Mouse (Mus musculus) liver, embryonic 11.5 days (tissue): ENCODE measurements at regions not wholly inside any gene's neighbourhood (a gene's known extent, or its start where the extent isn't known, plus 50 kb on each side); places are given as distances from the start of the nearest gene placed in this dataset.

Source experiments
- ATAC-seq: fragments of 200-750 bp; cut with Nextera tagmentation; replicated peaks from 2 replicates; pipeline ENCODE4 v1.8.0; 2017; ENCODE audit warnings: moderate number of reproducible peaks, mild to moderate bottlenecking, moderate TSS enrichment, moderate library complexity; ENCODE audit not compliant: low FRiP score
- DNase-seq: peaks from one replicate; pipeline ENCODE4 v3.0.0-alpha.2; 2017; ENCODE audit warnings: low spot score
- H3K27ac ChIP-seq: fragments of 300-500 bp; sonication (generic); 2 replicates; pipeline ENCODE4 v1.5.1; 2014; ENCODE audit warnings: mild to moderate bottlenecking, low read depth, low read length, control low read depth
- H3K27me3 ChIP-seq: fragments of 300-500 bp; sonication (generic); replicated peaks from 2 replicates; pipeline ENCODE4 v1.6.1; 2014; ENCODE audit warnings: low read length, mixed read lengths; ENCODE audit not compliant: control insufficient read depth, insufficient read depth
- H3K36me3 ChIP-seq: fragments of 300-500 bp; sonication (generic); 2 replicates; pipeline ENCODE4 v1.6.1; 2014; ENCODE audit warnings: mild to moderate bottlenecking, low read length, moderate library complexity, mixed read lengths; ENCODE audit not compliant: control insufficient read depth, insufficient read depth
- H3K4me1 ChIP-seq: fragments of 300-500 bp; sonication (generic); replicated peaks from 2 replicates; pipeline ENCODE4 v1.6.1; 2014; ENCODE audit warnings: low read length, mixed read lengths; ENCODE audit not compliant: control insufficient read depth, insufficient read depth
- H3K4me2 ChIP-seq: fragments of 300-500 bp; sonication (generic); 2 replicates; pipeline ENCODE4 v1.6.1; 2014; ENCODE audit warnings: mild to moderate bottlenecking, control low read depth, moderate library complexity
- H3K4me3 ChIP-seq: fragments of 300-500 bp; sonication (generic); 2 replicates; pipeline ENCODE4 v1.5.1; 2014; ENCODE audit warnings: low read depth, low read length, control low read depth
- H3K9ac ChIP-seq: fragments of 300-500 bp; sonication (generic); 2 replicates; pipeline ENCODE4 v1.6.1; 2014; ENCODE audit warnings: low read depth, low read length, control low read depth
- H3K9me3 ChIP-seq: fragments of 300-500 bp; sonication (generic); 2 replicates; pipeline ENCODE4 v1.6.1; 2016; ENCODE audit warnings: low read length, inconsistent platforms, mixed read lengths; ENCODE audit not compliant: control insufficient read depth
- WGBS: fragments of 180-500 bp; shearing (Covaris S2); extraction: QIAGEN DNeasy Blood & Tissue Kit; methylation state at CpG from one replicate; pipeline ENCODE4 v1.1.7; 2014; 5-methylcytosine and 5-hydroxymethylcytosine counted together

- H3K4me1 ChIP-seq: no peaks in the 10 kb centered on the region
- no peak for ATAC-seq
- DNase-seq: no peak
- H3K27ac ChIP-seq: no peak overlapping the region
- H3K4me2 ChIP-seq: no peak overlapping the region
- no peak overlapping the region for H3K9ac ChIP-seq
- no peak overlapping the region for H3K4me3 ChIP-seq
- no peaks in the 10 kb centered on the region for H3K36me3 ChIP-seq
- H3K27me3 ChIP-seq: no peaks in the 10 kb centered on the region
- 75% methylated on average over 18 of the region's 18 CpGs for WGBS
- no peaks in the 10 kb centered on the region for H3K9me3 ChIP-seq
These were observed 216.5 kb upstream of the Ubash3b start for GRCm38 (mm10) chr9:41377701-41378626.

GRCm38 (mm10) chr9:41376948-41377700 lies 215.6 kb upstream of the Ubash3b start:
- ATAC-seq: no peak
- H3K9ac ChIP-seq: no peak overlapping the region
- no peak overlapping the region for H3K27ac ChIP-seq

DNA sequence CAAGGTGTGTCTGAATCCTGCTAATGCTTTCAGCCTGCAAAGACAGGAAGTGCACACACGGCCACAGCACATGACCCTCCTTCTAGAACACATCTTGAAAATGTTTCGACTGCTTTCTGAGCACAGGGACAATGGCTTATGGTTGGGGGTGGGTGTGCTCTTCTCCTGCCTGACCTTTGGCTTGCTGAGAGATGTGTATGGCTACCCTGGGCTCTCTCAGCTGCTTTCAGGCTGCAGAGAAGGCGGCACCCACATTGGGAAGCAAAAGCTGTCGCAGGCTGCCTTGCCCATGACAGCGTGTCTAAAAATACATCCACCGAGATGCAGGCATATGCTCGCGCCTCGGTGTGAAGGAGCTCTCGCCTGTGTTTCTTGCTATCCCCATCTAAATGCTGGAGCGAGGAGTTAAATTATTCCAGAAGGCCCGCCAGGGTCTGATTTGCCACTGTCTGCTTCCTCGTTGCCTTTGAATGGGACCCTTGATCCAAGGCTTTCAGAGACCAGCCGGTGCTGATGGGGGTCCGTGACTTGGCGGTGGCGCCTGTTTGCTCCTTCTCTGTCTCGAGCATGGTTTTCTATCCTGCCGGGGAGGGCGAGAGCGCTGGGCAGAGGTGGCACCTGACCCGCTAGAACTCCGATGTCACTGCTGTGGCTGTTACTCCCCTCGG lies 214.6 kb upstream of the Ubash3b start:
- Histone ChIP-seq H3K27ac (no peak overlapping the region), H3K4me3 (0 out of 2 replicates have a peak overlapping the region, but pooled peaks have one; percentile 3), H3K9me3 (no peaks in the 10 kb centered on the region), H3K36me3 (no peaks in the 10 kb centered on the region), H3K4me1 (no peaks in the 10 kb centered on the region), H3K9ac (no peak overlapping the region), H3K4me2 (peak overlapping the region; percentile 49), H3K27me3 (no peaks in the 10 kb centered on the region)
- 24% methylated on average over 24 of the region's 24 CpGs for WGBS
- ATAC-seq (no peak), DNase-seq (no peak)

More at GRCm38 (mm10) chr9:41376948-41377700, 215.6 kb upstream of the Ubash3b start:
- Histone ChIP-seq H3K4me1 (no peaks in the 10 kb centered on the region), H3K4me2 (no peak overlapping the region), H3K27me3 (no peaks in the 10 kb centered on the region), H3K36me3 (no peaks in the 10 kb centered on the region), H3K4me3 (no peak overlapping the region), H3K9me3 (no peaks in the 10 kb centered on the region)
- no peak for DNase-seq
- 60% methylated on average over 8 of the region's 8 CpGs for WGBS

DNA sequence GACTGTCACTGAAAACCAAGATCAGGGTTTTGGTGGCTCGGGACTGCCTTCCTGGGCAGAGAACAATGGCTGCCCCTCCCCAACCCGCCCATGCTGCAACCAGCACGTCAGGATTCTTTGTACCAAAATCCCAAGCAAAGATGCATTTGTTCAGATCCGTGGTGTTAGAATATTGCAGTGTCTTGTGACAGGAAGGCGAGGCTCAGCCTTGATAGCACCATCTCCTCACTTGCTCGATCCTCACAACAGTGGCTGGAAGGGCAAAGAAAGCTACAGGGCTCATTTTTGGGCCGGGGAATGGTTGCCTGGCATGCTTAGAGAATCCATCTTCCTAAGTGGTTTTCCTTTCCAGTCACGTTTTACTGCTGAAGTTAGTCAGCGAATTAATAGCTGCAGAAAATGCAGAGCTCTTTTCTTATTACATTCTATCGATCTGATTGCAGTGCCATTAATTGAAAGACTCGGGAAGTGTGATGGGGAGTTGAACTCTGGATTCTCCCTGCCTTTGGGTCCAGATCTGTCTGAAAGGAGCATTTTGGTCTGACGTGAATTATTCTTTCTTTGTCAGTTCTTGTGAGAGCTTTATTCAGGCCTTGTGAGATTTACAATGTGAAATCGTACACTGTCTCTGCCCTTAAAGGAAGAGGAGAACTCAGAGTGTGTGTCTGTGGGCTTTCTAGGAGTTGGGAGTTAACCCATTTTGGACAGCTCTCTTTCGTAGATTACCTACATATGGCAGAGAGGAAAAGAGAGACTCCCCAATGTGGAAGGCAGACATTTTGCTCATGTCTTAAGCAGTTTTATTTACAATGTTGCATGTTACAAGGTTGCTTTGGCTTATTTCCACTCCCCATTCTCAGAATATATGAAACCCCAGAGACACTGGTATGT lies 213.3 kb upstream of the Ubash3b start:
- Histone ChIP-seq H3K27ac (no peak overlapping the region), H3K27me3 (no peaks in the 10 kb centered on the region), H3K4me2 (no peak overlapping the region), H3K9ac (no peak overlapping the region), H3K4me3 (no peak overlapping the region), H3K36me3 (no peaks in the 10 kb centered on the region), H3K4me1 (no peaks in the 10 kb centered on the region), H3K9me3 (no peaks in the 10 kb centered on the region)
- DNase-seq: no peak
- WGBS: 59% methylated on average over 14 of the region's 14 CpGs
- ATAC-seq: no peak

GRCm38 (mm10) chr9:41366405-41366804 lies 204.9 kb upstream of the Ubash3b start:
- Histone ChIP-seq H3K9me3 (no peaks in the 10 kb centered on the region), H3K4me3 (no peak overlapping the region), H3K4me2 (no peak overlapping the region), H3K36me3 (no peaks in the 10 kb centered on the region), H3K4me1 (no peaks in the 10 kb centered on the region), H3K27me3 (no peaks in the 10 kb centered on the region), H3K9ac (no peak overlapping the region), H3K27ac (no peak overlapping the region)
- no peak for DNase-seq
- WGBS: 74% methylated on average over 3 of the region's 3 CpGs
- no peak for ATAC-seq

- Histone ChIP-seq H3K27me3 (no peaks in the 10 kb centered on the region), H3K36me3 (no peaks in the 10 kb centered on the region), H3K4me2 (no peak overlapping the region), H3K27ac (0 out of 2 replicates have a peak overlapping the region, but pooled peaks have one; percentile 21), H3K4me1 (no peaks in the 10 kb centered on the region), H3K9me3 (no peaks in the 10 kb centered on the region), H3K9ac (no peak overlapping the region), H3K4me3 (no peak overlapping the region)
- 54% methylated on average over 5 of the region's 5 CpGs for WGBS
- no peak for ATAC-seq
- DNase-seq: no peak
These were observed 203.8 kb upstream of the Ubash3b start for GRCm38 (mm10) chr9:41365251-41365650.

DNA sequence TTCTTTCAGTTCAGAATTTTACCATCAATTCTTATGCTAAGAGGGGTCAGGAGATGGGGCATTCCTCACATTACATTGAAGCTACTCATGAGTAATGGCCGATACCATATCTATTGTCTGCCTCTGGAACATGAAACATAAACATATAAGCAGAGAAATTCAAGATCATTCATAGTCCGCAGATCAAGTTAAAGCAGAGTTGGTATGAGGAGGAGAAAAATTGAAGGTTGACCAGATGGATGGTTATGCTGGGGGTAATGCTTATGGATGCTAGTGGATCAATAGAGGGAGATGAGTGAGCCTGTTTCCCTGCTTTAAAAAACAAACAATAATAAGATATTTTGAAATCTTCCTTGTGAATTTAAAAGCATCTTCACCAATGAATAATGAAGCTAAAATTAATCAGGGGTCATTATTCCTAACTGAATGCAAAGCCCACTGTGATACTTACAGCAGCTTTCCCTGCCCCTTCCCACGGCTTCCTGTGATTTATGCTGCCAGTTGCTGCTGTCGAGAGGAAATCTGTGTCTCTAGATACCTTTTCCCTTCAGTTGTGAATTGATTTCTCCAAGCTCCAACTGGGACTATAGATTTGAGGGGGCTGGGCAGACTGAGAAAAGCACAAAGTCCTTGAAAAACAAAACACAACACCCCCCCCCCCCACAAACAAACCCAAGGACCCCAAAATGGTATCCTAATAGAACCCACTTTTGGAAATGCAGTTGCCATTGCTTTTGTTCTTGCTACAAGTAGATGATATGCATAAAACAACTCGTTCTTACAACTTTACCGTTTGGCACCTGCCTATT lies 203.1 kb upstream of the Ubash3b start:
- Histone ChIP-seq H3K4me1 (no peaks in the 10 kb centered on the region), H3K9me3 (no peaks in the 10 kb centered on the region), H3K4me2 (no peak overlapping the region), H3K27me3 (no peaks in the 10 kb centered on the region), H3K9ac (no peak overlapping the region), H3K4me3 (no peak overlapping the region), H3K36me3 (no peaks in the 10 kb centered on the region), H3K27ac (no peak overlapping the region)
- DNase-seq (no peak), ATAC-seq (no peak)
- WGBS: 58% methylated on average over 6 of the region's 6 CpGs
